Mouse (Mus musculus) cerebellum, postnatal 10 days (tissue): ENCODE measurements around the gene Gstt1.
"Not testable (repeated sequence)": the region's sequence is repeated elsewhere in the genome, so short reads cannot be mapped to it uniquely, and the experiment has no call there.

ENCODE experiments used
- DNase-seq, 2 experiments: peaks; one replicate each; pipeline ENCODE4 v3.0.0; 2021; ENCODE audit warnings: mixed read lengths in 2 of 2

The Gstt1 gene

GRCm38 (mm10) chr10:75804217-75804616, 5.8 kb upstream of the Gstt1 start:
- DNase-seq, result no peak

DNA sequence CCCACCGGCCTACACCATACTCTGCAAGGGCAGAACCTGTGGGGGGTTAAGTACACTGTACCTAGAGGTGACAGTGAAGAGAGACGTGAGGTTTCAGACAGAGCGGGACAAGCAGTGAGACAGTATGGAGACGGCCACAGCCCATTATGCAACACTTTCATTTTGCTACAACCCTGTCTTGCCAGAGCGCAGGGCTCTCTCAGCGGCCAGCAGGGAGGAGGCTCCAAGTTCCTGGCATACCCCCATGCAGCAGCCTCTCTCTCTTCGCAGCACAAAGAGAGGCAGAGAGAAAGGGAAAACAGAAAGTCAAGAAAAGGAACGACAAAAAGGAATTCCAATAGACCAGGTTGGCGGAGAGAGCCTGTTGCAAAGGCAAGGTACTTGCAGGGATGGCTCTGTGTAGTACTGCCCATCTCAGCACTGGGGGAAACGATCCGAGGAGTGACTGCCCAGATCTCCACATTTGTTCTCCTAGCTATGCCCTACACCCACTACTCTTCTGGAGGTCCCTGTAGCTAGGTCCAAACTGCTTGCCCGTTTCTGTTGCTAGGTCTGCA, 687 bp downstream of the Gstt1 start:
- DNase-seq, result peak; percentile 70 to 71

GRCm38 (mm10) chr10:75796731-75797516, 1.5 kb downstream of the Gstt1 start:
- no peak for DNase-seq

GRCm38 (mm10) chr10:75794880-75795279, 3.5 kb downstream of the Gstt1 start:
- no peak for DNase-seq

GRCm38 (mm10) chr10:75790773-75791172, 7.6 kb downstream of the Gstt1 start:
- no peak for DNase-seq

GRCm38 (mm10) chr10:75789841-75790240, 8.5 kb downstream of the Gstt1 start:
- DNase-seq, result no peak

DNA sequence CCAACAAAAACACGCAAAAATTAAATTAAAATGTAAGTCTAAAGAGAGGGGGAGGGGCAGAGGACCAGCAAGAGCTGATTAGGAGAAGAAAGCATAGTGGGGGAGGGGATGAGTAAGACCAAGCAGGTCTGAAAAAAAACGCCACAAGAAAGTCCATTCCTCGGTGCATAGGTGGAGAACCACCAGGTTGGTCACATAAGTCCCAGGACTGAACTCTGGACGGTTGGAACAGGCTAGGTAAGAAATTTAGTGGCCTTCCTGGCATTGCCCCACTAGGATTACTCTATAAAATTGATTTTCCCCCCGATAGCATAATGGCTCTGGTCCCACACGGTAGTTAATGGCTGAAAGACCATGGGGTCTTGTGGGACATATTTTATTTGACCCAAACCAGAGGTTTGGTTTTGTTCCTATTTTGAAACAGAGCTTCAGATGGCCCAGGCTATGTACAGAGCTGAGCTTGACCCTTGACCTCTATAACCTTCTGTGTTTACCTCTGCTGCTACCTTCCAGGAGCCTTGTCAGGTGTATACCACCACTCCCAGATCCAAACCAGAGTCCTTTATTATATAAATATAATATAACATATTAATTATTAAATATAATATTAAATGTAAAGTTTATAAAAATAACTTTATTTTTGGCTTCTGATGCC, 9.2 kb downstream of the Gstt1 start:
- no peak for DNase-seq

- no peak for DNase-seq
Measured at GRCm38 (mm10) chr10:75788277-75788676, 10.1 kb downstream of the Gstt1 start.

DNA sequence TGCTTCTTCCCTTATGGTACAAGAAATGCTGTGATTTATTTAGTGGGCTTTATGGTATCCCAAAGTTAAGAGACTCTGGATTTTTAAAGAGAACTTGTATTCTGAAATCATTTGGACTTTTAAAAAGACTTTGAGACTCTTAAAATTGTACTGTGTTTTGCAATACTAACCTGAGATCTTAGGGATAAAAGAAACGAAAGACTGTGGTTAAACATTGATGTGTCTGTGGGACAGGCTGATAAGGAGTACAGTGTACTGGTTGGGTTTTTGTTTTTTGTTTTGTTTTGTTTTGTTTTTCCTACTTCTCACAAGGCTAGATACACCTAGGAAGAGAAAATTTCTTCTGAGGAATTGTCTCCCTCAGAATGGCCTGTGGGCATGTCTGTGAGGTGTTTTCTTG, 12.9 kb downstream of the Gstt1 start:
- no peak for DNase-seq

DNA sequence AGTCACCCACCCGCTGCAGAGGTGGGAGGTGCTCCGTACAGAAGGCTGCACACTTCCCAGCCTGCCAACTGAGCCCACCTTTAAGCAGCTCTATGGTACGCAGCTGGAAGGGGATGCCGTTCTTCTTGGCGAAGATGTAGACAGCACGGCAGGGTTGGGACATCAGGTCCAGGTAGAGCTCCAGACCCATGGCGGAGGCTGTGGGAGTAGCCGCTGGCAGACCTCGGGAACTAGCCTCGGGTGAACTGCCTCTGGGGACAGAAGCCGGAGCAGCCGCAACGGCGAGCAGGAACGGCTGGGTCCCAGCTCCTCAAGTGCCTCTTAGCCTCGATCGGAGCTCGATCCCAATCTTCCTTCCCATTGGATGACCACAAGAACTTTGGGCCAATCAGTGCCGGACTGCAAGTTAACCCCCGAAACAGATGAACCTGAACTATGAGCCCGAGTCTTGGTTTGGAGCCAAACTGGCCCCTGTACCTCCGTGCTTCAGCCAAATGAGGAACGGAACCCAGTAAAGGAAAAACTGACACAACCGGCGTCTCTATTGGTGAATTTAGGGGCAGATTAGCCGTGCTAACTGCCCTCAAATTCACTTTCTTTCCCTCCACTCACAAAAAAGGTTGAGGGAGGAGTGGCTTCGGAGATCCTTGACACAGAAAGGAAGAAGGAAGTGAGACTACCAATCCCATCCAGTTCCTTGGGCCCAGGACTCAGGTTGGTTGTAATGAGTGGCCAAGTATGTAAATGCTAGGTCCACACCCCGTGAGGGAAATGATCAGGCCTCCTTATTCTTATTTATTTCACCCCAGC, 17.4 kb downstream of the Gstt1 start, which contains the start of the genes Gm20441 and Gstt3:
TSS of gene Gm20441 (minus strand) at position 186 of the 810 bp plus-strand sequence.
TSS of gene Gstt3 (minus strand) at position 646 of the 810 bp plus-strand sequence.
- DNase-seq, result peak; percentile 49 to 55

GRCm38 (mm10) chr10:75779206-75780174, 18.9 kb downstream of the Gstt1 start:
- no peak for DNase-seq

GRCm38 (mm10) chr10:75777885-75778284, 20.5 kb downstream of the Gstt1 start:
- DNase-seq, result no peak

GRCm38 (mm10) chr10:75776562-75776961, 21.8 kb downstream of the Gstt1 start:
- DNase-seq, result no peak

DNA sequence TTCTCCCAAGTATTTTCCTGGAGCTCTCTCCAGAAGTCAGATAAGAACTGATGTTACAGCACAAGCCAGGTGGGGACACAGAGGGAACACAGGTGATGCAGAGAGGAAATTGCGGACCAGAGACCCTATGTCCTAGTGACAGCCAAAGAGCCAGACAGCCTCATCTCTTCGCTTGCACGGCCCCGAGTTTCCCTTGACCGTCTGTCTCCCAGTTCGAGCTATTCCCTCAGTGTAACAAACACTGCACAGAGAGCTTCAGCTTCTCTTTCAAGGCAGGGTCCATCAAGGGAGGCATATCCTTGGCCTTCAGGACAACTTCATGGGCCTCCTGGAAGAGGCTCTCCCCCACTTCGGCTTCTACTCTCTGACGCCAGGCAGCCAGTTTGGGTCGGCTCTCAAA, 23.8 kb downstream of the Gstt1 start:
- no peak for DNase-seq

GRCm38 (mm10) chr10:75774102-75774501, 24.3 kb downstream of the Gstt1 start:
- DNase-seq, result no peak

GRCm38 (mm10) chr10:75772795-75773664, 25.4 kb downstream of the Gstt1 start, which contains the start of gene Ddt:
Gene Ddt (minus strand): TSS chr10:75773414.
- peak; percentile 93 to 95 for DNase-seq

GRCm38 (mm10) chr10:75767756-75768155, 30.6 kb downstream of the Gstt1 start:
- not testable (repeated sequence) for DNase-seq

- DNase-seq, result no peak
Measured at GRCm38 (mm10) chr10:75766856-75767255, 31.5 kb downstream of the Gstt1 start.

GRCm38 (mm10) chr10:75764519-75765473, 33.6 kb downstream of the Gstt1 start:
- peak; percentile 82 to 87 for DNase-seq
